Mouse (Mus musculus): Measurements from ENCODE around the gene Dmrta2.

The Dmrta2 gene

DNA sequence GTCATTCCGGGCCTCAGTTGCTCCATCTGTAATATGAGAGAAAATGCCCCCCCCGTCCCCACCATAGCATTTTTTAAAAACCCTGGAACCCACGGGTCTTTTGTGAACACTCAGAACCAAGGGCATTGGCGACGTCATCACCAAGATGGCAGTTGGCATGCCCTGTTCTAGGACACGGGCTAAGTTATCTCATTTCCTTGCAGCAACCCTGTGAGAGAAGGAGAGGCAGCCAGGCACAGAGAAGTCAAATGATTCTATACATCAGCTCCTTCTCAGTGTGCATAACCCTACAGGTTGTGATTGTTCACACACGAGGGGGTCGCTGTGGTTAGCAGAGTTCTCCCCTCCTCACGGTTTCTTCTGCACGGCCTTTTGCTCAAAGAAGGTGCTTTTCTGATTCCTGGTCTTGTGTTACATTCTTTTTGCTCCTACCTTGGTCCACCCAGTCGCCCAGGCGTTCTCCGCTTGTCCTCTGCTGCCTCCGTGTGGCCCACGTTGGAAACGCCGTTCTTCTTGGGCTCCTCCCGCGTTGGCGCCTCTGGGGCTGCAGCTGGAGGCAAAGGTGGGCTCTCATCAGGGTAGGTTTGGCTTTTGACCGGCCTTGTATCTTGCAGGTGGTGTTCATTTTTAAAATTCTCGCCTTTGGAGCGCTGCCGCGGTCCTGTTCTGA, 44.2 kb downstream of the Dmrta2 start:
- DNase-seq (ENCODE audit: low read depth in 2 of 2, low spot score in 2 of 2), result peak; percentile 19 to 43

GRCm38 (mm10) chr4:110028461-110029188, 50.8 kb downstream of the Dmrta2 start:
- no peak for DNase-seq (ENCODE audit: low read depth in 2 of 2, low spot score in 2 of 2)

DNA sequence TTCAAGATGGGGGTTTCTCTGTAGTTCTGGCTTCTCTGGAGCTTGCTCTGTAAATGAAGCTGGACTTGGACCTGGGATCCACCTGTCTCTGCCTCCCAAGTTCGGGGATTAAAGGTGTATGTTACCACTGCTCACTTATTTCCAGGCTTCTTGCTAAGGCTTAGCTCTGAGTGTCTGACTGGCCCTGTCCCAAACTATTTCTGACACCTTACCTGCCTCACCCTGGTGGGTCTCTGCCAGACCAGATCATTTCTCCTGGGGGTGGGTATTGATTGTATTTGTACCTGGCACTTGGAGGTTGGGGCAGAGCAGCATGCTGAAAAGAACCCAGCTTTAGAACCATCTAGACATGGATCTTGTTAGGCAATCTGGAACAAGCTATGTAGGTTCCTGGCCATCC, 51.6 kb downstream of the Dmrta2 start:
- DNase-seq (ENCODE audit: low read depth in 2 of 2, low spot score in 2 of 2), result no peak

Measured in CD8-positive naive resting alpha-beta T cell, adult 2 months (primary cell).